Mouse (Mus musculus) midbrain, embryonic 10.5 days (tissue): ENCODE results near the gene Bhlha15. TPM values are rescaled to one million over a fixed set of nuclear protein-coding genes. Genes with fewer than 3 reads are reported as not detected.

Experiments used
- DNase-seq: peaks from one replicate; pipeline ENCODE4 v3.0.0-alpha.2; 2017; ENCODE audit warnings: low spot score
- H3K27ac ChIP-seq: fragments of 300-500 bp; sonication (generic); replicated peaks from 2 replicates; pipeline ENCODE4 v1.5.1; 2016; ENCODE audit warnings: mild to moderate bottlenecking
- H3K27me3 ChIP-seq: fragments of 300-500 bp; sonication (generic); 2 replicates; pipeline ENCODE4 v1.6.1; 2016; ENCODE audit warnings: low read depth, mild to moderate bottlenecking; ENCODE audit not compliant: poor library complexity, severe bottlenecking
- H3K36me3 ChIP-seq: fragments of 300-500 bp; sonication (generic); 2 replicates; pipeline ENCODE4 v1.6.1; 2016; ENCODE audit warnings: mild to moderate bottlenecking, moderate library complexity
- H3K4me1 ChIP-seq: fragments of 300-500 bp; sonication (generic); 2 replicates; pipeline ENCODE4 v1.6.1; 2016
- H3K4me3 ChIP-seq: fragments of 300-500 bp; sonication (generic); 2 replicates; pipeline ENCODE4 v1.5.1; 2016; ENCODE audit warnings: mild to moderate bottlenecking, moderate library complexity
- H3K9me3 ChIP-seq: fragments of 300-500 bp; sonication (generic); replicated peaks from 2 replicates; pipeline ENCODE4 v1.6.1; 2016; ENCODE audit warnings: mild to moderate bottlenecking
- WGBS: fragments of 180-500 bp; shearing (Covaris S2); methylation state at CpG from one replicate; pipeline ENCODE4 v1.1.7; 2016; 5-methylcytosine and 5-hydroxymethylcytosine counted together
- polyA plus RNA-seq: library from polyadenylated mRNA; unstranded; fragments of >200 nt; fragmentation: Nextera tagmentation; extraction: Ambion mirVana; gene quantifications from 2 replicates; pipeline ENCODE4 v1.2.1, GENCODE M21; 2016

The Bhlha15 gene
- polyA plus RNA-seq, 1 experiment from 2014 or later = 0.16 TPM

DNA sequence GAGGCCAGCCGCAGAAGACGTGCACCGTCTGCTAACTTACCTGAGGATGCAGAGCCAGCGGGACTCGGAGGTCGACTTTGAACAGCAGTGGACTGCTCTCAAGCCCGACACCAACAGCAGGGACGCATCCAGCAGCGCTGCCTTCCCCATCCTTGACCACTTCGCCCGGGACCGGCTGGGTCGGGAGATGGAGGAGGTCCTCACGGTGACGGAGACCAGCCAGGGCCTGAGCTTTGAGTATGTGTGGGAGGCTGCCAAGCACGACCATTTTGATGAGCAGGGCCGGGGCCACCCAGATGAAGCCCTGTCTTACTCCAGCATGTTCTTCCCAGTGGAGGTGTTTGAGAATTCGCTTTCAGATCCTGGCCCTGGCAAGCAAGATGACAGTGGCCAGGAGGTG lies 16.4 kb upstream of the Bhlha15 start:
- no peaks in the 10 kb centered on the region for H3K9me3 ChIP-seq
- WGBS = 93% methylated on average over 18 of the region's 18 CpGs
- no peaks in the 10 kb centered on the region for H3K27me3 ChIP-seq
- H3K36me3 ChIP-seq = peaks cover 95% of the 10 kb centered on the region
- peaks cover 3% of the 10 kb centered on the region; the same call in 1 of the 2 replicates for H3K4me1 ChIP-seq
- no peak overlapping the region for H3K4me3 ChIP-seq
- no peak overlapping the region for H3K27ac ChIP-seq
- DNase-seq = peak; percentile 10

DNA sequence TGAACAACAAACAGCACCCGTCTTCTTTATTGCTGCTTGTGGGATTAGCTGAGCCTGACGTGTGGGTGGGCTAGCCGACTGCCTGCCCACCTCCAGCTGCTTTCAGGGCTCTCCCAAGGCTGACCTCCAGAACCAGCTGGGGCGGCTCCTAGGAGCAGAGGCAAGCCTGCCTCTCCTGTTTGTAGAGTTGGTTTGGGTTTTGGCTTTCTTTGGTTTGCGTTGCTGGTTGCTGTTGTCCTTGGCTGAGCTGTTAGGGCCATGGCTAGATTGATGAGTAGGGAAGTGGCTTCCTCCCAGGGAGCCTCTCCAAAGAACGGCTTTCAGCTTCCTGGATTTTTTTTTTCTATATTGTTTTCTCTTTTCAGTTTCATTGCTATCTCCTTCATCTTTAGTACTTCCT lies 11.9 kb upstream of the Bhlha15 start:
- H3K36me3 ChIP-seq = peaks cover 91% of the 10 kb centered on the region
- peaks cover 3% of the 10 kb centered on the region; the same call in 1 of the 2 replicates for H3K4me1 ChIP-seq
- H3K27ac ChIP-seq = no peak overlapping the region
- no peaks in the 10 kb centered on the region for H3K27me3 ChIP-seq
- no peaks in the 10 kb centered on the region for H3K9me3 ChIP-seq
- WGBS = 72% methylated on average over 6 of the region's 6 CpGs
- no peak for DNase-seq
- no peak overlapping the region for H3K4me3 ChIP-seq

DNA sequence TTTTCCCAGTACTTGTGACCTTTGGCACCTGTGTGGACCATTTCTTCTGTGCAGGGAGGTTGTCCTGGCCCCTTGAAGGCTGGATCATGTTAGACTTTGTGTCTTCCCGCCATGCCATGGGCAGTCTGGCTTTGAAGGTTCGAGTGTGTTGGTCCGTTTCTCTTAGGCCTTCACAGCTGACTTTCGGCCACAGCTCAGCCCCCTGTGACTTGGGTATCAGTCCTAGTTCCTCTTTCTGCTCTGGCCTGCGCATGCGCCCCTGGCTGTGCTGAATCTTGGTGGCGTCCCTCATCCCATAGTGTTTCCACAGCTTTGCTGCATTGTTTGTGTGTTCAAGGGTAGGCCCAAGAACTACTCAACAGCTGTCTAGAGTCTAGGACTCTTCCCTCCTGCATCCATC lies 8.8 kb upstream of the Bhlha15 start:
- Histone ChIP-seq H3K4me3 (no peak overlapping the region), H3K9me3 (no peaks in the 10 kb centered on the region), H3K36me3 (peaks cover 91% of the 10 kb centered on the region), H3K27me3 (no peaks in the 10 kb centered on the region), H3K4me1 (peaks cover 3% of the 10 kb centered on the region; the same call in 1 of the 2 replicates), H3K27ac (no peak overlapping the region)
- no peak for DNase-seq
- 96% methylated on average over 7 of the region's 7 CpGs for WGBS

DNA sequence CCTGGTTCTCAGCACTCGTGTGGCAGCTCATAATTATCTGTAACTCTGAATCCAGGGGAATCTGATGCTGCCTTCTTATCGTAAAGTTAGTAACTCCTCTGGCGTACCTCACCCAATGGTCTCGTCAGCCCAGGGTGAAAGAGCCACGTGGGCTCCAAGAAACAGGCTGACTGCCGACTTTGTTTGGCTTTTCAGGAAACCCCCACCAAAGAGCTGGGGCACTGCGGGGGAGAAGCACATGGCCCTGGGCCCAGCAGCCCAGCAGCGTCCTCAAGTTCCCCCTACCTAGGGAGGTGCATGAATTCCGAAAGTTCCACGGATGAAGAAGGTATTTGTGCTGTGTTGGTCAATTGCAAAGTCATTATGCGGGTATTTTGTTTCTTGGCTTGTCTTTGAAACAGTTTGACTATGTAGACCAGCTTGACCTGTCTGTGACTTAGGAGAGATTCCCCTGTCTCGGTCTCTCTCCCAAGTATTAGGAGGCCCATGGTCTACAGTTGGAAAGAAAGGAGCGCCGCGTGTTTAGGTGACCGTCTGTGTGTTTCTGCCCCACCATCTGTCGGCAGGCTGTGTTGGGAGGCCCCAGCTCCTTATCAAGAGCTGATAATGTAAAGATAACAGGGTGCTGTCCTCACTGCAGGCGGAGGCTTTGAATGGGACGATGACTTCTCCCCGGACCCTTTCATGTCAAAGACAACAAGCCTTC lies 7.4 kb upstream of the Bhlha15 start:
- H3K4me1 ChIP-seq = peaks cover 3% of the 10 kb centered on the region; the same call in 1 of the 2 replicates
- no peaks in the 10 kb centered on the region for H3K9me3 ChIP-seq
- no peak overlapping the region for H3K4me3 ChIP-seq
- H3K27me3 ChIP-seq = no peaks in the 10 kb centered on the region
- no peak overlapping the region for H3K27ac ChIP-seq
- WGBS = 81% methylated on average over 20 of the region's 20 CpGs
- peaks cover 80% of the 10 kb centered on the region for H3K36me3 ChIP-seq
- no peak for DNase-seq

DNA sequence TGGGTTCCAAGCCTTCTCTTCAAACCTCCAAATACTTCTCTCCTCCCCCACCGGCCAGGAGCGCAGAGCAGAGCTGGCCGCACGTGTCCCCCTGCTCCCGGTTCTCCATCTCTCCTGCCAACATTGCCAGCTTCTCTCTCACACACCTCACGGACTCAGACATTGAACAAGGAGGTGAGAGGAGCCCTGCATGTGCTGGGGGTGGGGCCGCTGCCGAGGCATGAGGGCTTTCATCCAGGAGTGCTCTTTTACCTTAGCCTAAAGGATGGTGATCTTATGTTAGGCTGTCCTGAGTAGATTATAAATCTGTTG lies 6.9 kb upstream of the Bhlha15 start:
- Histone ChIP-seq H3K27me3 (no peaks in the 10 kb centered on the region), H3K4me3 (no peak overlapping the region), H3K36me3 (peaks cover 75% of the 10 kb centered on the region), H3K4me1 (0 out of 2 replicates have a peak, but pooled peaks cover under 1% of the 10 kb centered on the region), H3K9me3 (no peaks in the 10 kb centered on the region), H3K27ac (no peak overlapping the region)
- 80% methylated on average over 8 of the region's 8 CpGs for WGBS
- no peak for DNase-seq

DNA sequence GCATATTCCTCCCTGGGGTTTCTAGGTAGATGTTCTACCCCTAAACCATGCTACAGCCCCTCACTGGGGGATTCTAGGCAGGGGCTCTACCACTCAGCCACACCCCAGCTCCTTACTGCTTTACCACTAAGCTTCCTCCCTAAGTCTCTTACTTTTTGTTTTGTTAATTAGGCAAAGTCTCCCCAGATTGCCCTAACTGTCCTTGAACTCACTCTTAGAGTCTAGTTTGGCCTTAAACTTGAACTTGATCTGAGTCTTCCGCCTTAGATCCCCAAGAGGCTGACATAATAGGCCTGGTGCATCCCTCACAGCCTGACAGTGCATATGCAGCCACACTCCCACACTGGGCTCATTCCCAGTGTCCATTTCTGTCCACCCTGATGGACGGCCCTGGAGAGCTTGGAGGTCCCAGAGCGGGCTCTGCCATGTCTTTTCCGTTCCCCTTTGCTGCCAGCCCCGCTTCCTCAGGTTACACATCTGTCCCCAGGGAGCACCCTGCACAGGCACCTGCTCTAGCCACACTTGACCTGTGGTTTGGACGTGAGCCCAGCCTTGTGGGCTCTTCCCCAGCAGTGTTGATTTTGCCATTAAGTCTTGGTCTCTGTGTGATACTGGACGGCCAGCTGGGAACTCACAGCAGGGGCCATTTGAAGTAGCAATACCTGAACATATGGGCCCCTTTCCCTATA lies 6.3 kb upstream of the Bhlha15 start:
- no peaks in the 10 kb centered on the region for H3K27me3 ChIP-seq
- no peak overlapping the region for H3K27ac ChIP-seq
- H3K36me3 ChIP-seq = peaks cover 75% of the 10 kb centered on the region
- DNase-seq = no peak
- H3K9me3 ChIP-seq = no peaks in the 10 kb centered on the region
- no peak overlapping the region for H3K4me3 ChIP-seq
- H3K4me1 ChIP-seq = no peaks in the 10 kb centered on the region
- 89% methylated on average over 7 of the region's 7 CpGs for WGBS

DNA sequence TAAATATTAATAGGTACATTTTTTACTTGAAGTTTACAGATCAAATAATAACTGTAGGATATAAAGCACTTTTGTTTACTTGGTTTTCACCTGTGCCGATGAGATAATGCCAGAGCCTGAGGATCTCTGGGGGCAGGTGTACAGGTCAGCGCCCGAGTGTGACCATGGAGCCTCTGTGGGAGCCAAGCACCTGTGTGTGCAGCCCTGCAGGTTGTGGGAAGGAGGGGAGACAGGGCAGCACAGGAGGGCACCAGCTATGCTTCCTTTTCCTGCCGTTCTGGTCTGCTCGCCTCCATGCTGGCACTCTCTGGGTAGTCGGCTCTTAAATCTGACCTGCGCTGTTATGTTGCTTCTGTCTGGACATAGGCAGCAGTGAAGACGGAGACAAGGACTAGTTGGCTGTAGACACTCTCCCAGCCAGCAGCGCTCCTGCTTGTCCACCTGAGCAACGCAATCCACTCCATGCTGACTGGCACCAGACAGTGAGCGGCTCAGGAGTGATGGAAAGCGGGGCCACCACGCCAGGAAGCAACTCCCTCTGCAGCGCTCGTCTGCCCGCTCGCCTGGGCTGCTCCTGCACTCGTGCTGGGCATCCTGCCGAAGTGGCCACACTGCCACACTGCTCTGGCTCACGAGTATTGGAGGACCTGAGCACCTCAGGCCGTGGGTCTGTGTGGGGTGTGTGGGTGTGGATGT lies 5.6 kb upstream of the Bhlha15 start:
- H3K27me3 ChIP-seq = no peaks in the 10 kb centered on the region
- H3K9me3 ChIP-seq = no peaks in the 10 kb centered on the region
- no peak for DNase-seq
- H3K36me3 ChIP-seq = peaks cover 68% of the 10 kb centered on the region
- 91% methylated on average over 21 of the region's 21 CpGs for WGBS
- H3K4me1 ChIP-seq = peaks cover 2% of the 10 kb centered on the region
- no peak overlapping the region for H3K27ac ChIP-seq
- H3K4me3 ChIP-seq = no peak overlapping the region

DNA sequence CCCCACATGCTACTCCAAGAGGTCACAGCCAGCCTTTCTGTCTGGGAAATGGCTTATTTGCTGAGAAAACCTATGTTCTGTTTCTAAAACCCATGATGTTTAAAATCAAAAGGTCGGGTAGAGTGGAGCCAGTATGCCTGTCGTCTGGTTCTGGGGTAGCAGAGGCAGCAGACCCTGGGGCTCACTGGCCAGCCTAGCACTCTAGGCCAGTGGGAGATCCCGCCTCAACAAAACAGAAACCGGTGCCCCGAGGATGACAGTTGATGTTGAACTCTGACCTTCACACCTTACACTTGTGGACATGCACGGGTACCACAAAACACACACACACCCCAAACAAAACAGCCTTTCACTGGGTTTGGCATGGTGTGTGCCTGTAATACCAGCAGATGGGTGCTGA lies 1.7 kb upstream of the Bhlha15 start:
- Histone ChIP-seq H3K27me3 (no peaks in the 10 kb centered on the region), H3K27ac (no peak overlapping the region), H3K36me3 (peaks cover 37% of the 10 kb centered on the region), H3K4me3 (no peak overlapping the region), H3K9me3 (no peaks in the 10 kb centered on the region), H3K4me1 (peaks cover 26% of the 10 kb centered on the region)
- no peak for DNase-seq
- 86% methylated on average over 6 of the region's 6 CpGs for WGBS

DNA sequence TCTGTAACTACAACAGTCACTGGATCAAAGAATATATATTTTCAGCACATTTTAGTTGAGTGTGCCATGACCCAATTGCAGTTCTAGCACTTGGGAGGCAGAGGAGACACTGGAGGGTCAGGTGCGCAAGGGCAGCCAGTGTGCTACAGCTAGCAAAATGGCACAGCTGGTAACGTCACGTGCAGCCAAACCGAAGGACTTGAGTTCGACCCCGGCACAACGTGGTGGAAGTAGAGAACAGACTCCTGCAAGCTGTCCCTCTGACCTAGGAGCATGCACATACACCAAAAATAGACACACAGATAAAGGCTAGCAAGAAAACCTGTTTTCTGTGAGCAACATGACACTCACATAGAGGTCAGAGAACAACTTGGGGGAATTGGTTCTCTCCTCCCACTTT lies 759 bp upstream of the Bhlha15 start:
- Histone ChIP-seq H3K9me3 (no peaks in the 10 kb centered on the region), H3K27me3 (no peaks in the 10 kb centered on the region), H3K27ac (no peak overlapping the region), H3K4me3 (no peak overlapping the region), H3K36me3 (peaks cover 28% of the 10 kb centered on the region), H3K4me1 (peaks cover 30% of the 10 kb centered on the region)
- 80% methylated on average over 7 of the region's 7 CpGs for WGBS
- DNase-seq = no peak

DNA sequence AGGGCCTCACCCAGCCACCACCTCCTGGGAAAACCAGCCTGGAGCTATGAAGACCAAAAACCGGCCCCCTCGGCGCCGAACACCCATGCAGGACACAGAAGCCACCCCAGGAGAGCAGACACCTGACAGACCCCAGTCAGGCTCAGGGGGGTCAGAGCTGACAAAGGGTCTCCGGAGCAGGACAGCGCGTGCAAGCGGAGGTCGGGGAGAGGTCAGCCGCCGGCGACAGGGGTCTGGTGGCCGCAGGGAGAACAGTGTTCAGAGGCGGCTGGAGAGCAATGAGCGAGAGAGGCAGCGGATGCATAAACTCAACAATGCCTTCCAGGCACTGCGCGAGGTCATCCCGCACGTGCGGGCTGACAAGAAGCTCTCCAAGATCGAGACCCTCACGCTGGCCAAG lies 940 bp downstream of the Bhlha15 start:
- DNase-seq = peak; percentile 35
- H3K36me3 ChIP-seq = peaks cover 17% of the 10 kb centered on the region
- H3K9me3 ChIP-seq = no peaks in the 10 kb centered on the region
- H3K4me1 ChIP-seq = peaks cover 36% of the 10 kb centered on the region
- WGBS = 48% methylated on average over 23 of the region's 23 CpGs
- 0 out of 2 replicates have a peak overlapping the region, but pooled peaks have one; percentile 4 for H3K4me3 ChIP-seq
- H3K27ac ChIP-seq = peak overlapping the region; percentile 43
- H3K27me3 ChIP-seq = no peaks in the 10 kb centered on the region

DNA sequence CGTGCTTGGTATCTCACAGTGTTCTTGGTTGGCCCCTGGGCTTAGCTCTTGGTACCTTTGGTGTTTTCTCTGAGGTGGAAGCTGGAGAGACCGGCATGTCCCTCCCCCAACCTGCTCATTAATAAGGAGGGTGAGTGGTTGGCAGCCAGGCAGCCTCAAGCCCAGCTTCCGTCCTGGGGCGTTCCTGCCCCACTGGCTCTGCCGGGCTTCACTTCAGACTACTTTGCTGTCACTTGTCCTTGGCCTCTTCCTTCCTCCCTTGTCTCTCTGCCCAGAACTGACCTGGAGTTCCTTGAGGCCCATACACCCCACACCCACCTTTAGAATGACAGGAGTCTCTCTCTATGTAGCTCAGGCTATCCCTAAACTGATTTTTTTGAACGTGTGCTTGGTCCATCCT lies 2.6 kb downstream of the Bhlha15 start:
- 82% methylated on average over 6 of the region's 6 CpGs for WGBS
- peaks cover 44% of the 10 kb centered on the region for H3K4me1 ChIP-seq
- DNase-seq = no peak
- peaks cover 13% of the 10 kb centered on the region; the same call in 1 of the 2 replicates for H3K36me3 ChIP-seq
- H3K4me3 ChIP-seq = no peak overlapping the region
- H3K27ac ChIP-seq = no peak overlapping the region
- no peaks in the 10 kb centered on the region for H3K9me3 ChIP-seq
- H3K27me3 ChIP-seq = no peaks in the 10 kb centered on the region

DNA sequence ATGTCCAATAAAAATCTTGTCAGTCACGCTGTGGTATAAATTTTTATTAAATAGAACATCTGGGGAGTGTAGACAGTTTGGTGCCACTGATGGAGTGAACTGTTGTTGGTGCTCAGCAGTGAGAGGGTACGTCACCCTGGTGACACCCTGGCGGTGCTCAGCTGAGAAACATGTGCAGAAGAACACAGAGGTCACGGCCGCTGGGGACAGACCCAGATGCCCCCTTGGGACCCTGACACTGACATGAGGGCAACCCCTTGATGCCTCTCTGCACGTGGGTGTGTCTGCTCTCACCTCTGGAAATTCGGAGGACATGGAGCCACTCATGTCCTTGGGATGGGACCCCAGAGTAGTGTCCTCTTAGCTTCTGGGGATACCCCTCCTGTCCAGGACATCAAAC lies 4.3 kb downstream of the Bhlha15 start:
- H3K36me3 ChIP-seq = peaks cover 14% of the 10 kb centered on the region
- WGBS = 86% methylated on average over 7 of the region's 7 CpGs
- no peak for DNase-seq
- peaks cover 43% of the 10 kb centered on the region for H3K4me1 ChIP-seq
- no peak overlapping the region for H3K4me3 ChIP-seq
- H3K27ac ChIP-seq = no peak overlapping the region
- H3K9me3 ChIP-seq = no peaks in the 10 kb centered on the region
- H3K27me3 ChIP-seq = no peaks in the 10 kb centered on the region

DNA sequence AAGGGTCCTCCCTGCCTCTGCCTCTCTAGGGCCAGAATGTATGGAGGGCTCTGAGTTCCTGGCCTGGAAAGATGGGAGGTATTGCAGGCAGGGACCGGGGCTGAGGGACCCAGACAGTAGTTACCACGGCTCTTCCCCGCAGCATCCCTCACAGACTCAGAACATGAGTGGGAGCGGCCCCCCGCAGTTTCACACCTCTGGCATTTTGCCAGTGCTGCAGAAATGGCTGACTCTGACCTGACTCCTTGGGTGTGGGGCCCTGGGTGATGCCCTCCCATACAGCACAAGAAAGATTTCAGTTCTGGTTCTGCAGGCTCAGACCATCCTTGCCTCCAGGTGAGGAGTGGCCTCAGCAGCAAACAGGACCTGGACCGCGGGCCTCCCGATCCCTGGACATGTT lies 5.5 kb downstream of the Bhlha15 start:
- no peak for DNase-seq
- Histone ChIP-seq H3K4me3 (no peak overlapping the region), H3K27me3 (no peaks in the 10 kb centered on the region), H3K36me3 (peaks cover 25% of the 10 kb centered on the region), H3K4me1 (peaks cover 31% of the 10 kb centered on the region), H3K9me3 (no peaks in the 10 kb centered on the region), H3K27ac (peak overlapping the region; percentile 61; the same call in 1 of the 2 replicates)
- WGBS = 91% methylated on average over 8 of the region's 8 CpGs
